Mouse (Mus musculus) heart, adult 2 months (tissue): ENCODE data around the gene Tmem259. TPM values are rescaled to one million over a fixed set of nuclear protein-coding genes. Genes with fewer than 3 reads are reported as not detected.
A peak's percentile ranks its signal among the peaks of the same experiment; 100 is the strongest.

Experiments
- DNase-seq, 2 experiments: peaks; one replicate each; pipeline ENCODE4 v3.0.0; 2021
- H3K27ac ChIP-seq: fragments of 200-600 bp; 2 replicates; pipeline ENCODE4 v1.8.1; 2022
- H3K27me3 ChIP-seq: fragments of 200-500 bp; 2 replicates; pipeline ENCODE4 v1.6.1; 2012; ENCODE audit warnings: mild to moderate bottlenecking, low read length, inconsistent platforms, mixed read lengths; ENCODE audit not compliant: control insufficient read depth, insufficient read depth
- H3K36me3 ChIP-seq: fragments of 200-500 bp; 2 replicates; pipeline ENCODE4 v1.6.1; 2012; ENCODE audit warnings: low read length, inconsistent platforms; ENCODE audit not compliant: control insufficient read depth, insufficient read depth
- H3K4me1 ChIP-seq: fragments of 200-500 bp; 2 replicates; pipeline ENCODE4 v1.6.1; 2011; ENCODE audit warnings: low read length; ENCODE audit not compliant: control insufficient read depth, insufficient read depth
- H3K4me3 ChIP-seq: fragments of 200-600 bp; 2 replicates; pipeline ENCODE4 v1.8.1; 2022
- H3K79me2 ChIP-seq: fragments of 200-500 bp; replicated peaks from 2 replicates; pipeline ENCODE4 v1.6.1; 2012; ENCODE audit warnings: mild to moderate bottlenecking, inconsistent platforms, low read length, moderate library complexity, mixed read lengths; ENCODE audit not compliant: control insufficient read depth, insufficient read depth
- H3K9ac ChIP-seq: fragments of 200-500 bp; 2 replicates; pipeline ENCODE4 v1.6.1; 2012; ENCODE audit warnings: low read depth, mild to moderate bottlenecking, control low read depth, inconsistent platforms, low read length, mixed read lengths
- CTCF ChIP-seq: fragments of 200-600 bp; IDR thresholded peaks from 2 replicates; pipeline ENCODE4 v1.8.1; 2022; ENCODE audit warnings: antibody characterized with exemption, mild to moderate bottlenecking, moderate library complexity
- EP300 ChIP-seq: fragments of 200-500 bp; IDR thresholded peaks from 2 replicates; pipeline ENCODE4 v1.6.1; 2011; ENCODE audit warnings: low read depth, low read length, control low read depth; ENCODE audit not compliant: insufficient read depth
- POLR2A ChIP-seq: fragments of 200-500 bp; IDR thresholded peaks from 2 replicates; pipeline ENCODE4 v1.6.1; 2011; ENCODE audit warnings: mild to moderate bottlenecking, low read depth, low read length, control low read depth; ENCODE audit not compliant: insufficient read depth
- WGBS: fragments of 180-500 bp; shearing (Covaris S2); methylation state at CpG from one replicate; pipeline ENCODE4 v1.1.7; 2018; 5-methylcytosine and 5-hydroxymethylcytosine counted together
- intact Hi-C: fragments of 180-260 bp; cut with DNase I; formaldehyde crosslinking; loops from one replicate; pipeline ENCODE4 v1.15.1; 2025
- polyA plus RNA-seq: library from polyadenylated mRNA; depleted of rRNA; stranded (reverse); fragments of >200 nt; gene quantifications from 2 replicates; pipeline ENCODE4 v1.2.3, GENCODE M21; 2012; rRNA removed
- total RNA-seq, 2 experiments: library from RNA; stranded (reverse); gene quantifications; 2 replicates each; pipeline ENCODE4 v1.2.3; 2021

Tmem259 gene
- total and polyA plus RNA-seq, 3 experiments = 109 to 220 (median 124) TPM

DNA sequence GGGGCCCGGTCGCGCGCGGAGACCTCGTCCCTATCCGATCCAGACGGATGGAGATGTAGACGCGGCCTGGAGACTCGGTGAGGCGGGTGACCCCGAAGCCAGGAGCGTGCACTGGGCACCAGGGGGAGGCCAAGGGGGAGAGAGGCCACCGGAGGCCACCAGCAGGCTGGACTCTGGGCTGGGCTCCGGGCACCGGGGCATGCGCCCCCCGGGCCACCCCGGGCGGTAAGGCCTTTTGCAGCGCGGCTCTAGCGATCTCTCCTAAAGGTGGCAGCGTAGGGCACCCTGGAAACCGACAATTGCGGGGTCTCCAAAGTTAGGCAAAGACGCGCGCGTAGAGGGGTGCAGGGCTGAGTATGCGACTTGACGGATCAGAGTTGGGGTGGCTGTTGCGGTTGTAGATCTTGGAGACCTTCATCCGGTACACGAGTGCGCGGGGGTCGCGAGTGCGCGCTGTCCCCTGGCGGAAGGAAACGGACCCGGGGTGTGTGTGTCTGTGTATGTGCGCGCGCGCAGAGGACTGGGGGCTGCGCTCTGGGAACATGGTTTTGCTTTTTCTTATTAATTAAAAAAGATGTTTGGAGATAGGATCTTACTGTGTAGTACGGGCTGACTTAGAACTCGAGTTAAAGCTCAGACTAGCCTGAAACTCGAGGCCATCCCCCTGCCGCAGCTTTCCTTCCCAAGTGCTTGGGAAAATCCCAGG lies 56.7 kb downstream of the Tmem259 start:
- H3K27me3 ChIP-seq = no peaks in the 10 kb centered on the region
- DNase-seq = peak; percentile 72 to 75
- H3K9ac ChIP-seq = peak overlapping the region; percentile 77
- no peaks in the 10 kb centered on the region for H3K79me2 ChIP-seq
- TF ChIP-seq POLR2A (no peak), EP300 (no peak), CTCF (peak; percentile 50)
- intact Hi-C loops = loop anchor here (2.0 to 5.0 kb wide), 3 partner anchors 57 to 215 kb away; partner anchors contain the start of genes Abca7, Cbarp and Tmem259
- no peaks in the 10 kb centered on the region for H3K36me3 ChIP-seq
- peak overlapping the region; percentile 66 for H3K4me3 ChIP-seq
- WGBS = under 1% methylated on average over 54 of the region's 54 CpGs
- peak overlapping the region; percentile 86 for H3K27ac ChIP-seq
- peaks cover 5% of the 10 kb centered on the region for H3K4me1 ChIP-seq

DNA sequence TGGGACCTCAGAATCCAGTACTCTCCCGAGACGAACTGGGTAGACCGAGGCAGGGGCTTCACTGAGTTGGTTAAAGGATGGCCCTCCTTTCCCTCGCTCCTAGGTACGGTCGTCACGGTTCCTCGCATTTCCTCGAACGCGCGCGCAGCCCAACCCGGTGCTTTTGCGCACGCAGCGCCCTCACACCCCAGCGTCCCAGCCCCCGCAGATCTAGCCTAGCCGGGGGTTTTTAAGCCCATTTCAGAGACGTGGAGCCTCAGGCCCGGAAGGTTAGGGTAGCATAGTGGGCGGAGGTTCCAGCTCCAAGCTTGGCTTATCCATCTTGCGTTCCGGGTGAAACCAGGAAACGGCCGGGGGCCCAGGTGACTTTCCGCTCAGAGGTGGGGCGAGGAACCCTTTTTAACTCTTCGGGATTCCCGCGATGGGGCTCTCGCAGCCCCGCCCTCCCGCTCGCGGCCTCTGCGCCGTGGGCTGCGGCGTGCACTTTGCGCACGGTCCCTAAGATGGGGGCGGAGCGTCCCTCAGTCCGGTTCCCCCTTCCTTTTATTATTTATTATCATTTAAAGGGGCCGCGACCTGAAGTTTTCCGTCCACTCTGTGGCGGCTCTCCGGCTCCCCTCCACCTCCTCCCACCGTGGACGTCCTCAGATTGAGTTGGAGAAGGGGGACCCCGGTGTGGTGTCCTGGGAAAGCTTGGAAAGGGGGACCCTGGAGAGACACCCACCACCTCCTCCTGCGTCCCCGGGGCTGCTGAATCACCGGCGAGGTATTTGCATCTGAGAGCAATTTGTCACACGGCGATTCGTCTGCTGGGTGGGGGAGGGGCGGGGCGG lies 57.4 kb downstream of the Tmem259 start, which contains the start of gene Arid3a:
Gene Arid3a, plus strand, starts transcription at position 553 of the 833 bp plus-strand sequence.
- H3K79me2 ChIP-seq = no peaks in the 10 kb centered on the region
- intact Hi-C loops = loop anchor here (2.0 to 5.0 kb wide), 3 partner anchors 58 to 216 kb away; partner anchors contain the start of genes Abca7, Cbarp and Tmem259
- peak within 1 kb of the TSS; percentile 81 for H3K9ac ChIP-seq
- 0 out of 2 replicates have a peak, but pooled peaks have one; percentile 40 for TF ChIP-seq EP300
- TF ChIP-seq CTCF = no peak
- H3K4me1 ChIP-seq = 0 out of 2 replicates have a peak, but pooled peaks cover 1% of the 10 kb centered on the region
- WGBS = under 1% methylated on average over 63 of the region's 63 CpGs
- H3K36me3 ChIP-seq = no peaks in the 10 kb centered on the region
- peak within 1 kb of the TSS; percentile 86 for H3K27ac ChIP-seq
- peak within 1 kb of the TSS; percentile 66 for H3K4me3 ChIP-seq
- peak; percentile 93 to 96 for DNase-seq
- peaks cover under 1% of the 10 kb centered on the region for H3K27me3 ChIP-seq

DNA sequence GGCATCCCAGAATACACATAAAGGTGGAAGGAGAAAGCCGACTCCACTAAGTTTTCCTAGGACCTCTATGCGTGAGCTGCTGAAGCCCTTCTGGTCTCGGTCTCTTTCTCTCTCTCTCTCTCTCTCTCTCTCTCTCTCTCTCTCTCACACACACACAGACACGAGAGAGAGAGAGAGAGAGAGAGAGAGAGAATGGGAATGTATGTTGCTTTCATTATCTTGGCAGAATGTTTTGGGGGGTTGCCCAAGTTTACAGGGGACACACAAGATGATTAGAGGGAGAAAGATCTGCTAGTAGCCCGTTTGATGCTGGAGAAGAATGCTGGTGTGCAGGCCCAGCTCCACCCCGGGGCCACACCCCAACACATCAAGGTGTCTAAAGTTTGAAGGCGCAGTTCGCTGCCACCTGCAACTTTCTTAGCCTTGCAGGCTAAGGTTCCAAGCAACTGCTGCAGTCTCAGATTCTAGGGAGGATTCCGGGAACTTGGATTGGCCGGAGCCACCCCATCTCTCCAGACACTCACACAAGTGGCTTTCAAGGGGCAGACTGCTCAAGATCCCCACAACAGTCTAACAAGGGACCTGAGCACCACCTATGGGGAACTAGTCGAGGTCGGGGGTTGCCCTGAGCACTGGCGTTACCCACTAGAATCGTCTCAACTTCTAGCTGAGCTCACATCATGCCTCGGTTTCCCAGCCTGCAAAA lies 58.2 kb downstream of the Tmem259 start:
- peaks cover 5% of the 10 kb centered on the region for H3K27me3 ChIP-seq
- 11% methylated on average over 15 of the region's 15 CpGs for WGBS
- intact Hi-C loops = loop anchor here (1.0 to 5.0 kb wide), 7 partner anchors 32 to 216 kb away; partner anchors contain the start of genes Abca7, Cbarp and Tmem259
- no peak for DNase-seq
- TF ChIP-seq POLR2A (no peak), CTCF (no peak), EP300 (no peak)
- no peaks in the 10 kb centered on the region for H3K79me2 ChIP-seq
- H3K4me3 ChIP-seq = peak overlapping the region; percentile 66
- 0 out of 2 replicates have a peak, but pooled peaks cover 1% of the 10 kb centered on the region for H3K4me1 ChIP-seq
- peak overlapping the region; percentile 86 for H3K27ac ChIP-seq
- H3K36me3 ChIP-seq = no peaks in the 10 kb centered on the region
- H3K9ac ChIP-seq = peak overlapping the region; percentile 81

DNA sequence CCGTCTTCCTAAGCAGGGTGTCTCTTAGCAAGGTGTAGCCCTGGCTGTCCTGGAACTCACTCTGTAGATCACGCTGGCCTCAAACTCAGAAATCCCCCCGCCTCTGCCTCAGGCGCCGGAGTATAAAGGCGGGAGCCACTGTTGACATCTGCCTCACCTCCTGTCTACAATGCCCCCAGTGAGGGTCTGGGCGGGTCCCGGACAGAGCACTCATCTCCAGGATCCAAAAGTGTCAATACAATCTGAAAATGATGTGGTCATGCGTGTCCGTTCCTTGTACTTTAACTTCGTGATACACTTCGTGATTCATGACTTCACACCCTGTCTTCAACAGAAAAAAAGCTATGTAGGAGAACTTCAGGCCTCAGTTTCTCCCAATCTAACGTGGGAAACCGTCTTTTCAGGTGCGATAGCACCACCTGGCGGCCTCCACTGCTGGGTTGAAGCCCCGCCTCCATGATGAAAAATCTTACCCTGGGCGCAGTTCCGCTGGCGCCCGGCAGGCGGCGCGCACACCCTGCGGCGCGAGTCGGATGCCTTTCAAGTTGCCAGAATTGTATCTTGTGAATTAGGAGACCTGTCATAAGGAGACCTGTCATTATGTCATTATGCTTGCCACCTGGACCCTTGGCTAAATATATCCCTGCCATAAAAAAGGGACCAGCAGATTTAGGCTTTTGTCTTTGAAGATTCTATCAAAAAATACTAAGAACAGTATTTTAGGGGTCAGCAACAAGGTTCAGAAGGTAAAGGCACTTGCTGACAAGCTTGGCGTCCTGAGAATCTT lies 58.9 kb downstream of the Tmem259 start:
- WGBS = 13% methylated on average over 29 of the region's 29 CpGs
- TF ChIP-seq CTCF (no peak), POLR2A (0 out of 2 replicates have a peak, but pooled peaks have one; percentile 18), EP300 (peak; percentile 95)
- Histone ChIP-seq H3K36me3 (no peaks in the 10 kb centered on the region), H3K9ac (no peak overlapping the region), H3K27ac (no peak overlapping the region), H3K27me3 (peaks cover 10% of the 10 kb centered on the region), H3K4me3 (no peak overlapping the region), H3K79me2 (no peaks in the 10 kb centered on the region), H3K4me1 (0 out of 2 replicates have a peak, but pooled peaks cover 1% of the 10 kb centered on the region)
- intact Hi-C loops = loop anchor here (1.0 to 5.0 kb wide), 5 partner anchors 33 to 217 kb away; partner anchors contain the start of gene Cbarp
- DNase-seq = peak; percentile 91 to 96

Other genes with a start within 250 kb of the Tmem259 start
Only the 30 nearest of the 33 such genes appear.
- gene Rnf126, start 217.4 kb downstream of the Tmem259 start, total RNA-seq = 10 to 100 TPM; 22.9 to 23.6 TPM
- gene Rnf126, start 217.4 kb downstream of the Tmem259 start, polyA plus RNA-seq = 41.4 and 48.0 TPM in 2 replicates
- gene Fstl3, start 207.1 kb downstream of the Tmem259 start, total RNA-seq = 1 to 10 TPM; 3.8 to 4.7 TPM
- 9.7 and 11.9 TPM in 2 replicates for gene Fstl3, start 207.1 kb downstream of the Tmem259 start, polyA plus RNA-seq
- gene Prss57, start 193.4 kb downstream of the Tmem259 start, total RNA-seq = not detected
- gene Prss57, start 193.4 kb downstream of the Tmem259 start, polyA plus RNA-seq = 0.08 and 0.20 TPM in 2 replicates
- 10 to 100 TPM; 51.4 to 55.6 TPM for gene Palm, start 190.8 kb downstream of the Tmem259 start, total RNA-seq
- gene Palm, start 190.8 kb downstream of the Tmem259 start, polyA plus RNA-seq = 31.4 and 36.6 TPM in 2 replicates
- gene Misp, start 163.3 kb downstream of the Tmem259 start, total RNA-seq = under 1 TPM; 0.50 to 0.52 TPM
- gene Misp, start 163.3 kb downstream of the Tmem259 start, polyA plus RNA-seq = 0.26 and 0.82 TPM in 2 replicates
- gene Ptbp1, start 129.9 kb downstream of the Tmem259 start, total RNA-seq = 10 to 100 TPM; 43.9 to 51.8 TPM
- 47.5 and 52.6 TPM in 2 replicates for gene Ptbp1, start 129.9 kb downstream of the Tmem259 start, polyA plus RNA-seq
- 1 to 10 TPM in 1 of 2 experiments, under 1 TPM in 1; 0.55 to 1.2 TPM for gene Prtn3, start 109.9 kb downstream of the Tmem259 start, total RNA-seq
- 0.84 TPM in 1 of 2 replicates, not detected in the other for gene Prtn3, start 109.9 kb downstream of the Tmem259 start, polyA plus RNA-seq
- gene Plppr3, start 109.7 kb downstream of the Tmem259 start, total RNA-seq = under 1 TPM; 0.20 to 0.31 TPM
- gene Plppr3, start 109.7 kb downstream of the Tmem259 start, polyA plus RNA-seq = 0.50 and 0.80 TPM in 2 replicates
- gene Elane, start 98.1 kb downstream of the Tmem259 start, total RNA-seq = not detected
- gene Elane, start 98.1 kb downstream of the Tmem259 start, polyA plus RNA-seq = 0.23 TPM in 1 of 2 replicates, not detected in the other
- gene Cfd, start 93.5 kb downstream of the Tmem259 start, total RNA-seq = 10 to 100 TPM; 22.9 to 98.7 TPM
- 85.9 and 490 TPM in 2 replicates for gene Cfd, start 93.5 kb downstream of the Tmem259 start, polyA plus RNA-seq
- 10 to 100 TPM; 40.8 to 54.1 TPM for gene Med16, start 75.4 kb downstream of the Tmem259 start, total RNA-seq
- 54.9 and 62.4 TPM in 2 replicates for gene Med16, start 75.4 kb downstream of the Tmem259 start, polyA plus RNA-seq
- not detected for gene Gm26602, start 73.5 kb downstream of the Tmem259 start, total RNA-seq
- gene Gm26602, start 73.5 kb downstream of the Tmem259 start, polyA plus RNA-seq = not detected in 2 replicates
- under 1 TPM; 0.10 to 0.25 TPM for gene Kiss1r, start 67.4 kb downstream of the Tmem259 start, total RNA-seq
- gene Kiss1r, start 67.4 kb downstream of the Tmem259 start, polyA plus RNA-seq = 0.79 and 1.5 TPM in 2 replicates
- 10 to 100 TPM; 82.4 to 85.6 TPM for gene R3hdm4, start 63.1 kb downstream of the Tmem259 start, total RNA-seq
- 119 and 123 TPM in 2 replicates for gene R3hdm4, start 63.1 kb downstream of the Tmem259 start, polyA plus RNA-seq
- gene Arid3a, start 57.3 kb downstream of the Tmem259 start, total RNA-seq = 1 to 10 TPM; 1.3 to 1.5 TPM
- gene Arid3a, start 57.3 kb downstream of the Tmem259 start, polyA plus RNA-seq = 0.88 and 1.7 TPM in 2 replicates
- 10 to 100 TPM; 27.8 to 29.4 TPM for gene Wdr18, start 24.2 kb downstream of the Tmem259 start, total RNA-seq
- 31.7 and 32.2 TPM in 2 replicates for gene Wdr18, start 24.2 kb downstream of the Tmem259 start, polyA plus RNA-seq
- gene Grin3b, start 13.6 kb downstream of the Tmem259 start, total RNA-seq = under 1 TPM; 0.20 to 0.31 TPM
- 0.20 and 0.29 TPM in 2 replicates for gene Grin3b, start 13.6 kb downstream of the Tmem259 start, polyA plus RNA-seq
- gene Cnn2, start 4.3 kb upstream of the Tmem259 start, total RNA-seq = 10 to 100 TPM; 30.2 to 39.3 TPM
- gene Cnn2, start 4.3 kb upstream of the Tmem259 start, polyA plus RNA-seq = 52.5 and 60.7 TPM in 2 replicates
- gene Abca7, start 12.2 kb upstream of the Tmem259 start, total RNA-seq = 1 to 10 TPM; 6.6 to 8.0 TPM
- 9.2 and 10.8 TPM in 2 replicates for gene Abca7, start 12.2 kb upstream of the Tmem259 start, polyA plus RNA-seq
- 1 to 10 TPM; 3.5 to 5.1 TPM for gene Arhgap45, start 32.3 kb upstream of the Tmem259 start, total RNA-seq
- 8.9 and 16.6 TPM in 2 replicates for gene Arhgap45, start 32.3 kb upstream of the Tmem259 start, polyA plus RNA-seq
- gene Polr2e, start 55.5 kb upstream of the Tmem259 start, total RNA-seq = 10 to 100 TPM; 78.3 to 89.8 TPM
- 182 and 194 TPM in 2 replicates for gene Polr2e, start 55.5 kb upstream of the Tmem259 start, polyA plus RNA-seq
- gene Gpx4, start 62.8 kb upstream of the Tmem259 start, total RNA-seq = 1,000 to 10,000 TPM in 1 of 2 experiments, 100 to 1,000 TPM in 1; 832 to 1,055 TPM
- 860 and 993 TPM in 2 replicates for gene Gpx4, start 62.8 kb upstream of the Tmem259 start, polyA plus RNA-seq
- gene Sbno2, start 121.2 kb upstream of the Tmem259 start, total RNA-seq = 10 to 100 TPM; 10.6 to 11.2 TPM
- 16.9 and 18.0 TPM in 2 replicates for gene Sbno2, start 121.2 kb upstream of the Tmem259 start, polyA plus RNA-seq
- 100 to 1,000 TPM; 140 to 161 TPM for gene Stk11, start 131.5 kb upstream of the Tmem259 start, total RNA-seq
- gene Stk11, start 131.5 kb upstream of the Tmem259 start, polyA plus RNA-seq = 127 and 144 TPM in 2 replicates
- 1,000 to 10,000 TPM; 1,015 to 1,150 TPM for gene Atp5d, start 154.3 kb upstream of the Tmem259 start, total RNA-seq
- gene Atp5d, start 154.3 kb upstream of the Tmem259 start, polyA plus RNA-seq = 1,139 and 1,938 TPM in 2 replicates
- gene Cbarp, start 156.5 kb upstream of the Tmem259 start, total RNA-seq = 1 to 10 TPM; 3.9 to 4.9 TPM
- 3.0 and 4.3 TPM in 2 replicates for gene Cbarp, start 156.5 kb upstream of the Tmem259 start, polyA plus RNA-seq
- gene Midn, start 163.9 kb upstream of the Tmem259 start, total RNA-seq = 100 to 1,000 TPM in 1 of 2 experiments, 10 to 100 TPM in 1; 96.2 to 102 TPM
- 50.1 and 74.5 TPM in 2 replicates for gene Midn, start 163.9 kb upstream of the Tmem259 start, polyA plus RNA-seq
- 10 to 100 TPM; 34.2 to 43.2 TPM for gene Cirbp, start 181.7 kb upstream of the Tmem259 start, total RNA-seq
- 62.5 and 85.8 TPM in 2 replicates for gene Cirbp, start 181.7 kb upstream of the Tmem259 start, polyA plus RNA-seq
- 1 to 10 TPM; 5.9 to 6.0 TPM for gene 1600002K03Rik, start 188.6 kb upstream of the Tmem259 start, total RNA-seq
- 5.6 and 6.3 TPM in 2 replicates for gene 1600002K03Rik, start 188.6 kb upstream of the Tmem259 start, polyA plus RNA-seq
- gene Efna2, start 195.2 kb upstream of the Tmem259 start, total RNA-seq = 1 to 10 TPM in 1 of 2 experiments, under 1 TPM in 1; 0.86 to 1.1 TPM
- 1.2 and 1.7 TPM in 2 replicates for gene Efna2, start 195.2 kb upstream of the Tmem259 start, polyA plus RNA-seq